Mouse (Mus musculus): ENCODE measurements around the gene Dnmt1. TPM values are rescaled to one million over a fixed set of nuclear protein-coding genes. Genes with fewer than 3 reads are reported as not detected.

Dnmt1 gene
- polyA plus RNA-seq, 1 experiment from 2014 or later: 63.1 TPM

Small RNA genes within 50 kb of the gene (microRNA-seq; reads per million reads assigned to microRNA genes)
- not detected for gene Mir7081

Other genes with a start within 250 kb of the Dnmt1 start
- 1.4 and 1.7 TPM in 2 replicates for gene Olfm2, start 213.5 kb downstream of the Dnmt1 start, polyA plus RNA-seq (2015; fragmentation: Nextera tagmentation; extraction: Ambion mirVana)
- gene Col5a3, start 144.8 kb downstream of the Dnmt1 start, polyA plus RNA-seq (2015; fragmentation: Nextera tagmentation; extraction: Ambion mirVana): 1.9 and 2.1 TPM in 2 replicates
- gene Rdh8, start 141.4 kb downstream of the Dnmt1 start, polyA plus RNA-seq (2015; fragmentation: Nextera tagmentation; extraction: Ambion mirVana): not detected in 2 replicates
- 11.4 and 13.4 TPM in 2 replicates for gene A230050P20Rik, start 91.2 kb downstream of the Dnmt1 start, polyA plus RNA-seq (2015; fragmentation: Nextera tagmentation; extraction: Ambion mirVana)
- 3.8 and 4.0 TPM in 2 replicates for gene Angptl6, start 80.2 kb downstream of the Dnmt1 start, polyA plus RNA-seq (2015; fragmentation: Nextera tagmentation; extraction: Ambion mirVana)
- 36.4 and 44.3 TPM in 2 replicates for gene Ppan, start 71.7 kb downstream of the Dnmt1 start, polyA plus RNA-seq (2015; fragmentation: Nextera tagmentation; extraction: Ambion mirVana)
- 208 and 209 TPM in 2 replicates for gene Eif3g, start 61.3 kb downstream of the Dnmt1 start, polyA plus RNA-seq (2015; fragmentation: Nextera tagmentation; extraction: Ambion mirVana)
- gene S1pr2, start 16.9 kb upstream of the Dnmt1 start, polyA plus RNA-seq (2015; fragmentation: Nextera tagmentation; extraction: Ambion mirVana): 18.2 and 23.7 TPM in 2 replicates
- 170 and 173 TPM in 2 replicates for gene Mrpl4, start 42.9 kb upstream of the Dnmt1 start, polyA plus RNA-seq (2015; fragmentation: Nextera tagmentation; extraction: Ambion mirVana)
- 23.8 and 29.6 TPM in 2 replicates for gene Icam1, start 56.1 kb upstream of the Dnmt1 start, polyA plus RNA-seq (2015; fragmentation: Nextera tagmentation; extraction: Ambion mirVana)
- gene Icam4, start 69.5 kb upstream of the Dnmt1 start, polyA plus RNA-seq (2015; fragmentation: Nextera tagmentation; extraction: Ambion mirVana): 2.0 and 3.0 TPM in 2 replicates
- 0.08 TPM in 1 of 2 replicates, not detected in the other for gene Icam5, start 72.2 kb upstream of the Dnmt1 start, polyA plus RNA-seq (2015; fragmentation: Nextera tagmentation; extraction: Ambion mirVana)
- 0.72 and 0.77 TPM in 2 replicates for gene Zglp1, start 107.2 kb upstream of the Dnmt1 start, polyA plus RNA-seq (2015; fragmentation: Nextera tagmentation; extraction: Ambion mirVana)
- 0.22 and 0.56 TPM in 2 replicates for gene Gm49373, start 113.2 kb upstream of the Dnmt1 start, polyA plus RNA-seq (2015; fragmentation: Nextera tagmentation; extraction: Ambion mirVana)
- gene Fdx1l, start 113.7 kb upstream of the Dnmt1 start, polyA plus RNA-seq (2015; fragmentation: Nextera tagmentation; extraction: Ambion mirVana): 47.9 and 55.0 TPM in 2 replicates
- 2.0 and 2.3 TPM in 2 replicates for gene Gm38431, start 132.1 kb upstream of the Dnmt1 start, polyA plus RNA-seq (2015; fragmentation: Nextera tagmentation; extraction: Ambion mirVana)
- 41.4 and 49.3 TPM in 2 replicates for gene Raver1, start 132.1 kb upstream of the Dnmt1 start, polyA plus RNA-seq (2015; fragmentation: Nextera tagmentation; extraction: Ambion mirVana)
- 15.8 and 16.2 TPM in 2 replicates for gene Tyk2, start 171.4 kb upstream of the Dnmt1 start, polyA plus RNA-seq (2015; fragmentation: Nextera tagmentation; extraction: Ambion mirVana)
- 226 and 279 TPM in 2 replicates for gene Cdc37, start 190.1 kb upstream of the Dnmt1 start, polyA plus RNA-seq (2015; fragmentation: Nextera tagmentation; extraction: Ambion mirVana)
- gene Pde4a, start 205.8 kb upstream of the Dnmt1 start, polyA plus RNA-seq (2015; fragmentation: Nextera tagmentation; extraction: Ambion mirVana): 15.0 and 16.7 TPM in 2 replicates

Data from heart, embryonic 16.5 days (tissue).